Mouse (Mus musculus) lung, adult 18-20 months (tissue): Measurements from ENCODE around the gene Frmd4a.
A peak's percentile ranks its signal among the peaks of the same experiment; 100 is the strongest.

Experiments used
- DNase-seq, 2 experiments: peaks; one replicate each; pipeline ENCODE4 v3.0.0; 2022; ENCODE audit warnings: mixed read lengths in 2 of 2

Gene Frmd4a

DNA sequence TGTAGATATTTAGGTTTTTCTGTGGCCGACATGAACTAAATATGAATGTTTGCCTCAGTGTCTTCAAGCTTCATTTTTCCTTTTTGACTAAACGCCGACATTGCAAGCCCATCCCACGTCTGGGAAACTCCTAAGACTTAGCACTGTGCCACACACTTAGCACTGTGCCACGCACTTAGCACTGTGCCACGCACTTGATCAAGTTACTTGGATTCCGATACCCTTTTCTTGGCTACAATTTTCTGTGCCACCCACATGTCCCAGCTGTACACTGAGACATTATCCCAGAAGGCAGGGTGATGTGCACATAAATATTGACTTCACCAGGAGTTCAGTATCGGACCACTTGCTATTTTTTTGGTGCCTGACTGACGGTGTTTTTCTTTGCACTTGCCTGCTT, 482.4 kb downstream of the Frmd4a start:
- DNase-seq, result no peak

DNA sequence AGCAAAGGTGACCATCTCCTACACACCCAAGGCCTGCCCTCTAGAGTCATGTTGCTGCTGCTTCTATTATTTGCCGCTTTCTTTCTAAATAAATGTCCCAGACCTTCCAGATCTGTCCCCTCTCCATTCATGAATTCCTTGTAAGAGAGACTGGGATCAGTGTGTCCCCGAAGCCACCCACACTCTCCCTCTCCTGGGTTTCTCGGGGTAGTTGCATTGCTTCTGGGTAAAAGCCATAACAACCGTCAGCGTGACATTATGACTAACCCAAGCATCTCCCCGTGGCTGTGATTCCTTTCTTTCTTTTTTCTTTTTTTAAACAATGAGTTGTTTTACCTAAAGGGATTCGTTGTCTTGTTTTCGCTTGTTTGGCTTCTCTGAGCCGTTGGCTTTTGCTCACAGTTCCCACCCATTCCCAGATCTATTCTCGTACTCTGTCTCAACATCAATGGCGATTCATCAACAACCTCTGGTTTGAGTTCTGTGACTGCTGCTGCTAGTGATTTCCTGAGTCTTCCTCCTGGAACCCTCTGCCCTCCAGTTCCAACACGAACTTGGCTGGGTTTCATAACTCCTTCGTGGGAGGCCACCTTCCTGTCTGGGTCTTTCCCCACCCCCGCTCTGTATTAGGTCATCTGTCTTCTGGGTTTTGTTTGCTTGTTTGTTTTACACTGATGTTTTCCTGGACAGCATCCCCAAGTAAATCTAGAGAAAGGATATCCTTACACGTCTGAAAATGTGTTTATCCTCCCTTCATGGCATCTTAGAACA, 483.9 kb downstream of the Frmd4a start:
- DNase-seq, result peak; percentile 51 to 71

DNA sequence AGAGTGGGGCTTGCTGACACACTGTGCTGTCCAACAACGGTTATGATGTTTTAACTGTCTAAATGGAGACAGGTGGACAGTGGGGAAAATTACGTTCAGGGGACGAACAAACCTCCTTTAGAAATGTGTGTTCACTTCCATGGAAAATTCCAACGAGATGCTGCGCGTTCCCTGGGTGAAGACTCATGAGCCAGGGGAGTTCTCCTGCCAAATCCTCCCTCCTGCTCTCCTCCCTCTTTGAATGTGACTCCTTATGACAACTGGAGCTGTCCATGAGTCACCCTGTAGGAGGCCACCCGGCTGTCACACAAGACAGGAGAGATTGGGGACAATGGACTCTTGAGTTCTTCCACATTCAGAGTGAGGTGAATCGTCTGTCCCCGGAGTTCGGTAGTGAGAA, 486.9 kb downstream of the Frmd4a start:
- no peak for DNase-seq

DNA sequence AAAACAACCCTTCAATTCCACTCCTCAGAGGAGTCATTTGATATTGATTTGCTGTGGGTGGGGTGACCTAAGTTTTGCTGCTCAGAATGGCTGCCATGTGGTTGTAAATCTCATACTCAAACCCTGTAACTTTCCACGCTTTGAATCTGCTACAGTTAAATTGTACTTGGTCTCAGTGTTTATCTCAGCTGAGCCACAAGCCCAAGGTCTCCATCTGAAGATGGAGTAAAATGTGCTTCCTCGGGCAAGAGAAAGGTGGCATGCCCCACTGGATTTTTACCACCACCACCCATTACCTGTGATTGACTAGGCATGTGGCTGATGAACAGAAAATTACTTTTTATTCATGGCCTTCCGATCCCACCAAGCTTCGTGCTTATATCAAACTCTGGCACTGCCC, 488.2 kb downstream of the Frmd4a start:
- DNase-seq, result no peak

DNA sequence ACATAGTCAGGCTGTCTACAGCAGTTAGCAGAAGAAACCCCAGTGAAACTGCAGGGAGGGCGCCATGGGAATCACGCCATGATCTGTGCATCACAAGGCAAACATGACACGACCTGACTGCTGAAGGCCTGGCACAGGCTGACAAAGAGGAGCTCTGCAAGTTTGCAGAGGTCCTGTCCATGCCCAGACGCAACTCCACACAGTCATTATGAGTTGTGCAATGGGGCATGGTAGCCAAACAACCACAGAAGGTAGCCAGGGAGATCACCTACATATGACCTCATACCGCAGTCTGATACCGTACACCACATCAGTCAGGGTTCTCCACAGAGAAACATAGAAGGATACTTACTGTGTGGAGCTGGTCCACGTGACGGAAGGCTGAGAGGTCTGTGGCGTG, 489.1 kb downstream of the Frmd4a start:
- DNase-seq, result peak in 1 of 2 experiments; percentile 38

DNA sequence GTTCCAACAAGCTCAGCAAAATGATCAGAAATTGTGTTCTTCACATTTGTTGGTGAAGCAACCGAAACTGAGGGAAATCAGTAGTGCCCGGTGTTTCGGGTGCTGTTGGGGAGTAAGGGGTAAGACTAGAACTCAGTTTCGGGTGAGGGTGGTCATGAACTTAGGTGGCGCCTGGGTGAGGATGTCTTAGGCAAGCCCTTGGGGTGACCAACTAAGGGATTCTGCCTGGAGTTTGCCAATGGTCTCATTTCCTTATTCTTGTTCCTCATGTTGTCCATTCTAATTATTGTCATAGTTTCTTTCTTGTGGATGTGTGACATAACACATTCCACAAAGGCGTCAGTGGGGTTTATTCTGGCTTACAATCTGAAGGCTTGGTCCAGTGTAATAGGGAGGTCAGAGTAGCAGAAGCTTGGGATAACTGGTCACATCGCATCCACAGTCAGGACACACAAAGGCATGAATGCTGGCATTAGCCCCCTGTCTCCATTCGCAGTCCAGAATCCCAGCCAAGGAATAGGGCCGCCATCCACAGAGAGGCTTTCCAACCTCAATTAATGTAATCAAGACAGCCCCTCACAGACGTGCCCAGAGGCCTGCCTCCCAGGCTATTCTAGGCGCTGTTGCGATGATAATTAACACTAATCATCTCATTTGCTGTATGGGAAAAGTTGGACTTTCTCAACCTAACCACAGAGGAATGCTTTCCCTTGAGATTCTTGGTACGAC, 490.5 kb downstream of the Frmd4a start:
- no peak for DNase-seq

DNA sequence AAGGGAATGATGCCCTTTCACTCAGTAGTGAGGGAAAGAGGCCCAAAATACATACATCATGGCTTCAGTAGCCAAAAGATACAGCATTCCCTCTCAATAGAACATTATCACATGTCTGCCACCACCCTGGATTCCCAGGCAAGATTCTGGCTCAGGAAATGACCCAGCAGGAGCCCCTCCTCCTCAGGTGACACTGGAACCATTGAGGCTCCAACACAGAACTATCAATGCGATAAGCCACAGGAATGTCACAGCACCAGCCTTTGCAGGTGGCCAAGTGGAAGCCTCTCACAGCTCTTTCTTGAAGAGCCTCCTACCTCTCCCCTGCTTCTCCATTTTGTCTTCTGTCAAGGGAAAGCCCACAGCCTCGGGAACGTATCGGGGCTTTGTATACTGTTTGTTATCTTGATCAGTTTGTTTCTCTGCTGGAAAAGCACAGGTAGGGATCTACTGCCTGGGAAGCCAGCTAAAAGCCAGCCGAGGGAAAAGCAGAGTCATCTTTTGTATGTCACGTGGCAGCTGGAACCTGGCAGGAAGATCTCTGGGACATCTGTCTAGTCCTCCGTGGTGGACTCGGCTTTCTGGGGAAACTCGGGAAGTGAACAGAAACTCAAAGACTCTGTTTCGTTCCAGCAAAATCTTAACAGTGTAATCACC, 491.6 kb downstream of the Frmd4a start:
- DNase-seq, result no peak

DNA sequence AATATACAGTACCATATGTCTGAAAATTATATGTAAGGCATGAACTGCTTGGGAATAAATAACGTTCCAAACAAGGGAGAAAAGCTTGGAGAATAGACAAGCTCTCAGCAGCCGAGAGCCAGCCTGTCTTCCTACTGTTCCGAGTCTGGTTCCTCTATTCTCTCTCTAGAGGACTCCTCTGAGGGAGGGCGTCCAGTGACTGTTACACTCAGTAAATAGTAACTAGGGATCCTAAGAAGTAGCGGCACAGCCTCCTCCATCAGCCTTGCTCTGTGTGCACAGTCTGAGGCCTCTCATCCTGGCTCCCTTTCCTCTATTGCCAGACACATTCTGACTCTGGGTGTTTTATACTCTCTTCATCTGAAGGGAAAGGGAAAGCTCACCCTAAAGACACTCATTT, 492.2 kb downstream of the Frmd4a start:
- no peak for DNase-seq

DNA sequence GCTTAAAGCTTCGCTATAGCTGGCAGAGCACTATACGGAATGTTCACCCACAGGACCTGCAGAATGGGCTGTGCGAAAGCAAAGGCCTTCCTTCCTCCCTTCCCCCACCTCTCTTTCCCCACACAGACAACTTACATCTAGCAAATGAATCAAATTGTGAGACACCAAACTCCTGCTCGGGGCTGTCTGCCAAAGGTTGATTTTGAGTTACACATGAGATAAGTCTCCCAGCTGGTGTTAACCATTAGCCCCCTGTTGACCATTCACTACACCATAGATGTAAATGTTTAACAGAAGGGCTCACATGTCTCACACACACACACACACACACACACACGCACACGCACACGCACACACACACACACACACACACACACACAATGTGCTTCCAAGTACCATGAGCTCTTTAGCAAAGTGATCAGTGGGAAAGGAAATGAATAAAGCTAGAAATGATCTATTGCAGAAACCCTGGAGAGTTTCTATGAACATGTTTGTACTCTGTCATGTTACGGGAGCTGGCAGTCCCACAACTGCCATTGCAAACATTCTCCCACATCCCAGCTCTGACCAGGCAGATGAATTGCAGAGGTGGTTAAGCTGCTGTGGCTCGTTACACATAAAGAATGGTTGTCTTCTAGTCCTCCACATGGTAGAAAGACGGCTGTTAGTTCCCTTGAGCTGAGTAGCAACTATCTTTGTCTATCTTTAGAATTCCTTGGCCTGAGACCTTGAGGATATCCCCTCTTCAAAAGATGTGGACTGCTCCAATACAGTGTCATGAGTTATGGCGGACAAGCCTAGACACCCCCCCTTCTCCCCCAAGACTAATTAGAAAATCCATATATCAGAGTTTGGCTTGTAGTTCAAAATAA, 492.9 kb downstream of the Frmd4a start:
- DNase-seq, result no peak

DNA sequence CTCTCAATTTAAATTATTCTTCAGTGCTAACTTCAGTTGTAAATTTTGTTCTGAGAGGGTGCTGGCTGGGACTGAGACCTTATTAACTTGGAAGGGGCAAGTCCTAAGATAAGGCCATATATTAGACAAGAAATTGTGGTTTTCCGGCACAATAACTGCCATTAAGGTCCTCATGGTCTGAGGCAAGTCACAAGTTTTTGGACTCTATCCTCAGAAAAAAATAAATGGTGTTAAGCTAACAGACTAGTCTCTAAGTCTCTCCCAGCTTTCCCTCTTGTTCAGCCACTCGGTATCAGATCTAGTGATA, 493.5 kb downstream of the Frmd4a start:
- no peak for DNase-seq

DNA sequence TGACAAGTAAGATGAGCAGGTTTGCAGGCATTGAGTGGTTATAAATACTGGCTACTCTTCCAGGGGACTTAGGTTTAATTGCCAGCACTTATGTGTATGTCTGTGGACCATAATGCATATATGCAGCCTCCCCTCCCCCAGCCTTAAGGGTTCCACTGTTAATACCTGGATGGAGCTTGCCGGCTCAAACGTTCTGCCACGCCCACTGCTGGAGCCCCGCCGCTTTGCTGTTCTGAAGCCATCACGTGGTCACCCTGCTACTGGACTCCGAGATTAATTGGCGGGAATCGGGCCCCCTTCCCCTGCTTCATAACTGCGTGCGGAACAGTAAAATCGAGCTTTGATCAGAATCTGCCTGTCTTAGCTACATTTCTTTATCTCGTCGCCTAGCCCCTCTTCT, 495.1 kb downstream of the Frmd4a start:
- DNase-seq, result peak in 1 of 2 experiments; percentile 22

DNA sequence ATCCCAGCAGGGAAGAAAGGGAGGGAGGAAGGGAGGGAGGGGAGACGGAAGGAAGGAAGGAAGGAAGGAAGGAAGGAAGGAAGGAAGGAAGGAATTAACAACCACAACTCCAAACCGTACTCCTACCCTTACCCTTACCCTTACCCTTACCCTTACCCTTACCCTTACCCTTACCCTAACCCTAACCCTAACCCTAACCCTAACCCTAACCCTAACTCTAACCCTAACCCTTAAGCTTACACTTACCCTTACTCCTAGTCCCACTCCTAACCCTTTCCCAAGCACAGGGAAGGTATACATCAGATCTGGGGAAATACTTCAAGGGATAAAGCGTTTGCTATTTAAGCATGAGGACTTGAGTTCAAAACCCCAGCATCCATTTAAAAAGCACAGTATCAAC, 498.4 kb downstream of the Frmd4a start:
- no peak for DNase-seq

DNA sequence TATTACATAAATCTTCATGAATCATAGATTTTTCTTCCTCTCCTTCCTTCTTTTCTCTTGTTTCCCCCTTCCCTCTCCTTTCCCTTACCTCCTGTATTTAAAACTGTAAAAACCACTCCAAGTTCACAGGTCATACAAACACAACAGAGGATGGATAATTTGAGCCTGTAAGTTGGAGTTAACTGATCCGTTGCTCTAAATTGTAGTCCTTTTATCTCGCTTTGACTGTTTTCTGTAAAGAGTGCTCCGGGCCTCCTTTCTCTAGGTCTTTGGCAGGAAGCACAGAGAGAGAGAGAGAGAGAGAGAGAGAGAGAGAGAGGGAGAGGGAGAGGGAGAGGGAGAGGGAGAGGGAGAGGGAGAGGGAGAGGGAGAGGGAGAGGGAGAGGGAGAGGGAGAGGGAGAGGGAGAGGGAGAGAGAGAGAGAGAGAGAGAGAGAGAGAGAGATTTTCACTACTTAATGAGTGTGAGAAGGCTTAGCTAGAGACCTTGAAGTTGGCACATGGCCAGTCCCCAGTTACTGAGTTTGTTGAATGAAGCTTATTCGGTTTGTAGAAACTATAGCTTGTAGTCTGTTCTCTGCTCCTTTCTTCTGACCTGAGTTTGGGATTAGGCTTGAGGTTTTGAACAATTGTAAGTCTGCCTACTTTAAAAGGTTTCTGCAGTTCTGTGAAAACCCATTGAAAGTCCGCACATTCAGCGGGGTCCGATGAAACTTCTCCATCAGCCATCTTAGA, 499.5 kb downstream of the Frmd4a start:
- DNase-seq, result no peak

DNA sequence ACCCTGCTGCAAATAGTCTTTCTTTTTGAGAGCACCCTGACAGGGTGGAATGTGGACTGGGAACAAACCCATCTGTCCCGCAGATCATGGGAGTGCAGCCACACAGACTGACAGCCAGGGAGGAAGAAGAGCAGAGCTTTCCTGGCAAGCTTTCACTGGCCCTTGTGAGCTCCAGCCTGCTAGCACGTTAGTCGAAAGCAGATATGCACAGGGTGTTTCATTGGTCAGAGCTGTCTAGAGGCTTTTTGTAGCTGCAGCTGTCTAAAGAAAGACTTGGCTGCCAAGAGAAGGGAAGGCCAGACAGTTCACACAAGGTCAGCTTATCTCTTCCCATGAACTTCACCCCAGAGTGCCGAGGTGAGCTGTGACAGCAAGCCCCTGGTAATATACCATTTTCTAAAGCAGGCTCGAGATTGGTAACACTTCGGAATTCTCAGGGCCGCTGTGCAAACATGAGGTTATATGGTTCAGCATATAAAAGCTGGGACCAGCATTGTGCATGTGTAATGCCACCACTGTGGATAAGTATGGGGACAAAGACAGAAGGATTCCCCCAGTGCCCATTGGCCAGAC, 500.1 kb downstream of the Frmd4a start:
- DNase-seq, result peak; percentile 18 to 43

DNA sequence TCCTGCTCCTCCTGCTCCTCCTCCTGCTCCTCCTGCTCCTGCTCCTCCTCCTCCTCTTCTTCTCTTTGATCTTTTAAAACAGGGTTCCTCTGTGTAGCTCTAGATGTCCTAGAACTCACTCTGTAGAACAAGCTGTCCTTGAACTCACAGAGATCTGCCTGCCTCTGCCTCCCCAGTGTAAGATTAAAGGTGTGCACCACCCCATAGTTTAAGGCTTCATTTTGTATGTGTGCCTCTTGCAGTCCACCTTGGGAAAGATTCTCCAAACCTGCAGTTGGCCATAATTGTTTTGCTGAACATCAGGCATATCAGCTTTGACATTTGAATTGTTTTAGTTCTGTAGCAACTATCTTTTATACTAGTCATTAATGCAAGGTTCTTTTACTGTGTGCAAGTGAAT, 501.0 kb downstream of the Frmd4a start:
- no peak for DNase-seq

DNA sequence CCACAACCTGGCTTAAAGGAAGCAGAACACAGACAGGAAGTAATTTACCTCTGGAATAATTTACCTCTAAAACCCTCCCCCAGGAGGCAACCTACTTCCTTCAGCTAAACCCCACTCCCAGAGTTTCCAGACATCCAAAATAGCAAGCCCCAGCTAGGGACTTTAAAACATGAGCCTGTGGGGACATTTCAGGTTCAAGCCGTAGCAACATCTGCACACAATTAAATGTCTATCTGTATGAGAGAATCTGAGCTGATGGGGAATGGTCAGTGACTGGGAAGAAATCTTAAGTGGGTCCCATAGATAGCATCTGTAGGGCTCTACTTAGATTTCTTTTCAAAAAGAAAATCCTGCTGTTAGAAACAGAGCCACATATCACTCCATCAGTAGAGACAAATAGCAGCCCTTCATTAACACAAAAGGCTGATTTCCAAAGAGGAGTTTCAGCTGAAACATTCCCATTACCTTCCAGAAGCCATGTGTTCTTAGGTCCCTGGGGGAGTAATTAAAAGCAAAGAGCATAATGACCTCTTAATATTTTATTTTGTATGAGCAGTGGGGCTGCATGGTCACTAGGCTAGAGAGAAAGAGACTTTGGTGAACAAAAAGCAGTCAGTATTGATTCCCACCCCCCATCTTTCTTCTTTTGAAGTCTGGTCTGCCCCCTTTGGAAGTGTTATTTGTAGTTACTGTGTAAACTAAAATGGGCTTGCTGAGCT, 505.4 kb downstream of the Frmd4a start:
- no peak for DNase-seq

DNA sequence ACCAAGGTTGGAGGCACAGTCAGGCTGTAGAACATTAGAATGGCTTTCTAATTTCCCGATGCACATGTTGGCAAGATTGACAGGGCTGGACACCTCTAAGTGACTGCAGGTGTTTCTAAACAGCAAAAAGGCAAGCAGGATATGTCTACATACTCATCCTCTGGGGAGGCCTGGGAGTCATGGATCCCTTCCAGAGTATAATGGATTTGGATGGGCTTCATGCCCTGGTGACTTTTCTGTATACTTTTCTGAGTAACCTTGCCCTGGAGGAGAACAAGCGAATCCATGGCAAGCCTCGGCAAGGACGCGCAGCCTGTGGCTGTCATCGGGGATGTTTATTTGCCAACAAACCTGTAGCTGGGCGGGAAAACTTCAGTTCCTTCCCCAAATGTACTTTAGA, 509.6 kb downstream of the Frmd4a start:
- no peak for DNase-seq

DNA sequence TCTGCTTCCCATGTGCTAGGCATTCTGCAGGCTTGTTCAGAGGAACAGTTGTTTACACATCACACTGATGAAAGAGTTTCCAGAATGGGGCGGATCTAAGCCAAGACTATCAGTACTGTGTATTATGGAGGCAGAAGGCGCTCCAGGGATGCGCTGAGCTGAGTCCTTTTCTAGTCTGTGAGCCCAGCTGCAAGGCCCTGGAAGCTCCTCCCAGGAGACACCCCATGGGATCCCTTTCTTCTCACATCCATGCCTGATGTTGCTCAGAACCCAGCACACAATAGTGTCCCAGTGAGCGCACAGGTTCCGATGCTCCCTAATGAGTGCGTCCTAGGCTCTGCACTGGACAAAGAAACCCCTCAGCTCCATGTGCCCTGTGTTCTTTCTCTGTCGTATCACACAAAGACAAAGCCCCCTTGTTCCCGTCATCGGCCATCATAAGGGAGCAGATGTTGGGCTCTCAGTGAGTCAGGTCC, 511.8 kb downstream of the Frmd4a start:
- DNase-seq, result no peak

DNA sequence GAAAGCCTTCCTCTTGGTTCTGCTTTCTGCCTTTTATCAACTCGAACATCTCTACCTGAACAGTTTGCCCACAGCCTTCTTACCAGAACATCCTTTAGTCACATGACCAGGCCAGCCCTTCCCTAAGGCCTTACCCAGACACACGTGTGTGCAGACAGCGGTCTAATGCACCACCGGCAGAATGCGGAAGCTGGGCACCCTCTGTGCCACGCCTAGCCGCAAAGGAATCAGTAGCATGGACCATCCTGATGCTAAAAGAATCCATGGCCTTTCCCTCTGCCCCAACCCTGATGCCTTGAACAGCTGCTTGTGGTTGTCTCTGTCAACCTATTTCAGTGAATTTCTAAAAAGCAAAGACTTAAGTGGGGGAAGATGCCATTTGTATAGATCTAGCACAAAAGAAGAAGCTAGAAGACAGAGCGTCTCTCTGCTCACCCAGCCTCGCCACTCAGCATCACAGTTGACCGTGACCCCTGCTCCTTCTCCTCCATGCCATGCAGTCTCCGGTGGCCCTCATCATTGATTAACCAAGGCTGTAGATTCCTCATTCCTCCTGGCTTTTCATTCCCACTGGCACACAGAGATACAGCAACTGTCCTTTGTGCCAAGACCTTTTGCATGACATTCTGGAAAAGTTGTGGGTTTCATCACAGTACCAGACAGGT, 514.1 kb downstream of the Frmd4a start:
- DNase-seq, result no peak

DNA sequence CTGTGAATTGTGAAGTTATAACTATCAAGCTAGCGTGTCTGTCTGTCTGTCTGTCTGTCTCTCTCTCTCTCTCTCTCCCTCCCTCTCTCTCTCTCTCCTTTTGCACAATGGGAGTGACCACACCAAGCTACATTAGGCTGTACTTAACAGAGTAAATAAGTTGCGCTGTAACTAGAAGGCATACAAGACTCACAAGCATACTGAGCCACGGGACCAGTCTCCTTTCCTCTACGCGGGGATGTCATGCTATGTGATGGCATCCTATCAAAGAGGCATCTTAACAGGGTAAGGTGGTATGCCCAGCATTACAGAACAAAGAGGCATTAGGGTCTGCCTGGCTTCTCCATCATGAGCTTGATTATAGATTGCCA, 514.7 kb downstream of the Frmd4a start:
- no peak for DNase-seq

DNA sequence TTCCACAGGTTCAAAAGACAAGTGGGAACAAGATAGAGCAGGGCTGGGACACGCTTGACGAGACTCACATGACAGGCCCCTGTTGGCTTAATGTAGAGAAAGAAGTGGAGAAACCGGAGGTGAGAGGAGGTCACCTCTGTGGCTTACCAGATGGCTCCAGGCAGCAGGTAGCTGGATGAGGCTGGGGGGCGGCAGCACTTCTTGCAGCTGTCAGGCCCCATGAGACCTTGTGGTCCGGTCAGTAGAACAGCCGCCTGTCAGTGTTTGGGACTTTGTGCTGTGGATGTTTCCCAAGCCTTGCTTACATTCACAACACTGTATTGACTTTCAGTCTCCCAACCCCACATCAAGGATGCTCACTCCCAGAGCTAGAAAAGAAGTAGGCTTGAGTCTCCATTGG, 515.4 kb downstream of the Frmd4a start:
- DNase-seq, result no peak
